Mouse (Mus musculus) forebrain, embryonic 10.5 days (tissue): ENCODE measurements at regions not wholly inside any gene's neighbourhood (a gene's known extent, or its start where the extent isn't known, plus 50 kb on each side); places are given as distances from the start of the nearest gene placed in this dataset.

ENCODE experiments used
- DNase-seq: peaks from one replicate; pipeline ENCODE4 v3.0.0-alpha.2; 2017; ENCODE audit warnings: low spot score; ENCODE audit errors: extremely low spot score
- H3K27ac ChIP-seq: fragments of 300-500 bp; sonication (generic); 2 replicates; pipeline ENCODE4 v1.5.1; 2016; ENCODE audit warnings: mild to moderate bottlenecking
- H3K27me3 ChIP-seq: fragments of 300-500 bp; sonication (generic); 2 replicates; pipeline ENCODE4 v1.6.1; 2016; ENCODE audit warnings: mild to moderate bottlenecking; ENCODE audit not compliant: poor library complexity, severe bottlenecking
- H3K36me3 ChIP-seq: fragments of 300-500 bp; sonication (generic); replicated peaks from 2 replicates; pipeline ENCODE4 v1.6.1; 2016; ENCODE audit warnings: mild to moderate bottlenecking, moderate library complexity
- H3K4me1 ChIP-seq: fragments of 300-500 bp; sonication (generic); 2 replicates; pipeline ENCODE4 v1.6.1; 2016
- H3K4me3 ChIP-seq: fragments of 300-500 bp; sonication (generic); 2 replicates; pipeline ENCODE4 v1.5.1; 2016; ENCODE audit warnings: mild to moderate bottlenecking, moderate library complexity
- H3K9me3 ChIP-seq: fragments of 300-500 bp; sonication (generic); 2 replicates; pipeline ENCODE4 v1.6.1; 2016; ENCODE audit warnings: mild to moderate bottlenecking, moderate library complexity
- WGBS: fragments of 180-500 bp; shearing (Covaris S2); methylation state at CpG from one replicate; pipeline ENCODE4 v1.1.7; 2016; 5-methylcytosine and 5-hydroxymethylcytosine counted together

DNA sequence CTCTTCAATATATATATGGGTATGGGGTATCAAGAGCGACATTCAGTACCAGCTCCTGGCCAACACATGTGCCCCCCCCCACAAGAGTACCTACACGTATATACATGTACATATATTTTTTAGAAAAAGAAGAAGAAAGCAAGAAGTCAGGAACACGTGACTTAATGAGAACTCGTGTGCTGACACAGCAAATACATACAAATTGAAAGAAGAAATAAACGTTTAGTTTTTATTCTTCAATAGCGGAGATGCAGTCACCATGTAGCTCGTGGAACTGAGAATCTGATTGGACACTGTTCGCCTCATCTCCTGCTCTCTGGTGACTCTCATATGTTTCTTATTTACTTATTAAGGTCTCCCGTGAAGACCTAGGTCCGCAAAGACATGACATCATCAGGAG lies 80.3 kb upstream of the Six2 start:
- DNase-seq: no peak
- WGBS: 85% methylated on average over 10 of the region's 10 CpGs
- H3K27ac ChIP-seq: no peak overlapping the region
- no peaks in the 10 kb centered on the region for H3K36me3 ChIP-seq
- H3K9me3 ChIP-seq: no peaks in the 10 kb centered on the region
- peaks cover 18% of the 10 kb centered on the region for H3K4me1 ChIP-seq
- peaks cover 9% of the 10 kb centered on the region; the same call in 1 of the 2 replicates for H3K27me3 ChIP-seq
- H3K4me3 ChIP-seq: no peak overlapping the region

DNA sequence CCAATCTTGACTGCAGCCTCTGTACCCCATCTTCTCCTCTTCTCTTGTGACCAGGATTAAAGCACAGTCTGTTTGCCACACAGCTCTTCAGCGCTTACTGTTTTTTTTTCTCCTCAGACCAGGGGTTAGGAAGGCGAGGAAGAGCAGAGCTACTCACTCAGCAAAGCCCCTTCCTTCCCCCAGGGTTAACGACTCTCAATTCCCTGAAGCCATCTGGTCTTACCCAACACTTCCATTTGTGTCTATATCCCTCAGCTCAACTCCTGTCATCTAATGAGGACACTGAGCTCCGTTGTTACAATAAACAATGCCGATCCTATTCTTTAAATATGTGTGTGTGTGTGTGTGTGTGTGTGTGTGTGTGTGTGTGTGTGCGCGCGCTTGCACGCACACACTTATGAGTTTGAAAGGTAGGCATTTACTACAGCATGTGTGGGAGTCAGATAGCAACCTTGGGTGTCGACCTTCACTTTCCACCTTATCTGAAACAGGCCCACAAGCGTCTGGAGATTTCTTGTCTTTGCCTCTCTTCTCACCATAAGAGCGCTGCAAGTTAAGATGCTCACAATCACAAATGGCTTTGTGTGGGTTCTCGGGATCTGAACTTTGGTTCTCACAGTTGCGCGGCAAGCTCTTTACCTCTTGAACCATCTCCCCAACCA lies 79.3 kb upstream of the Six2 start:
- WGBS: 73% methylated on average over 15 of the region's 15 CpGs
- H3K27ac ChIP-seq: peak overlapping the region; percentile 67; the same call in 1 of the 2 replicates
- no peak for DNase-seq
- peaks cover 9% of the 10 kb centered on the region; the same call in 1 of the 2 replicates for H3K27me3 ChIP-seq
- H3K4me3 ChIP-seq: no peak overlapping the region
- no peaks in the 10 kb centered on the region for H3K36me3 ChIP-seq
- peaks cover 18% of the 10 kb centered on the region for H3K4me1 ChIP-seq
- peaks cover under 1% of the 10 kb centered on the region; the same call in 1 of the 2 replicates for H3K9me3 ChIP-seq

DNA sequence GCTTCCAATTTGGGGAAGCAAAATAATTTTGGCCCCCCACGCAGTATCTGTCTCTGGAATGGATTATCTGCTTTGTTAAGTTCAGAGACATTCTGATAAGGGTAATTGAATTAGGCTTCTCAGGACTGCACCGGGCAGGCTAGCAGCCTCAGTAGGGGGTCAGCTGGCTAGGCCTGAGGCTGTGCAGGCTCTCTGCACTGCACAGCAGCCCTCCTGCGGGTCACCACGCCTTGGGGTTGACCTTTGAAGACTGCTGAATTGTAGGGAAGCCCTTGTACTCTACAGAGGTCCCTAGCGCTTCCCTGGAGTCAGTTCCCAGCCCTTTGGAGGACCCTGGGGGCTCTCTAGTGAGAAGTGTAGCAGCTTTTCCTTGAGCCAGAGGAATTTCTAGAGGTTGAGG lies 78.5 kb upstream of the Six2 start:
- peak overlapping the region; percentile 67 for H3K27ac ChIP-seq
- 6% methylated on average over 5 of the region's 5 CpGs for WGBS

DNA sequence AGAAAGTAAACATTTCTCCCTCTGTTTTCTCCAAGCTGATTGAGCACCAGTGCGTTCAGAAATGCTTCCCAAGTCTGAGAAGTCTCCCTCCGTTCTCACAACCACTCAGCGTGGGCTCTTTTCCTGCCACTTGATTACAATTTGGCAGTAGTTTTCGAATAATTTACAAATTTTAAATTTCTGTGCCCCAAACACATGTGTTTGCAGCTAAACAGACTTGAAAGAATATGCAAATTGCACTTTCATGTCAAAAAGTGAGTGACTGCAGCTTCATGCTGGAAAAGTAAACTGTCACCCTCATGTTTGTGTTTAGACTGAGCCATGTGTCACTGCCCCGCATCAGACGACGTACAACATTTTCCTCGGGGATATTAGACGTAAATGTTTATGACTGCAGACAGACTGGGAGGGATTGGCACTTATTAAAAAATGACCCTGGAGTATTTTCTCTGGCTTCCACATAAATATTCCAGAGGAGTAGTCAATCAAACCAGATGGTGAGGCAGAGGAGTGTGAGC lies 70.6 kb upstream of the Six2 start:
- H3K9me3 ChIP-seq: peaks cover 9% of the 10 kb centered on the region
- no peaks in the 10 kb centered on the region for H3K36me3 ChIP-seq
- no peaks in the 10 kb centered on the region for H3K4me1 ChIP-seq
- WGBS: 84% methylated on average over 9 of the region's 9 CpGs
- no peak overlapping the region for H3K27ac ChIP-seq
- DNase-seq: no peak
- H3K27me3 ChIP-seq: no peaks in the 10 kb centered on the region
- no peak overlapping the region for H3K4me3 ChIP-seq

More for the DNA sequence above, 78.5 kb upstream of the Six2 start:
- H3K9me3 ChIP-seq: peaks cover 9% of the 10 kb centered on the region
- no peaks in the 10 kb centered on the region for H3K36me3 ChIP-seq
- peak; percentile 34 for DNase-seq
- H3K4me1 ChIP-seq: peaks cover 18% of the 10 kb centered on the region
- H3K4me3 ChIP-seq: no peak overlapping the region
- H3K27me3 ChIP-seq: peaks cover 8% of the 10 kb centered on the region; the same call in 1 of the 2 replicates

DNA sequence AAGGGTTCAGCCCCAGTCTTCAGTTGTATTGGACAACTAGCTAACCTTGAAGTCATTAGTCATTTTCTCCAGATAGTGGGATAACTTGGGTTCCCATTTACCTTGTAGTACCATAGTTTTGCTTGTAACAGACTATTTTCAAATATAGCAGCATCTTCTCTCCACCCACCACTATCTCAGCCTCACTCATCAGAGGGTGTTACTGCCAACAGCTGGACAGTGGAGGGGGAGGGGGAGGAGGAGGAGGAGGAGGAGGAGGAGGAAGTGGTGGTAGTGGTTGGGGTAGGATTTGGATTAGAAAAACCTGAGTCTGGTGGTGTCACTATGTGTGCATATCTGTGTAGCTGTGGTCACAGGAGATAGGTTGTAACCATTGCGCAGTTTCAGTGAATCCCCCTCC lies 69.6 kb upstream of the Six2 start:
- Histone ChIP-seq H3K36me3 (no peaks in the 10 kb centered on the region), H3K4me1 (no peaks in the 10 kb centered on the region), H3K27me3 (0 out of 2 replicates have a peak, but pooled peaks cover 4% of the 10 kb centered on the region), H3K4me3 (no peak overlapping the region), H3K27ac (no peak overlapping the region), H3K9me3 (peaks cover 9% of the 10 kb centered on the region)
- WGBS: 100% methylated on average over 1 of the region's 1 CpGs
- DNase-seq: no peak

DNA sequence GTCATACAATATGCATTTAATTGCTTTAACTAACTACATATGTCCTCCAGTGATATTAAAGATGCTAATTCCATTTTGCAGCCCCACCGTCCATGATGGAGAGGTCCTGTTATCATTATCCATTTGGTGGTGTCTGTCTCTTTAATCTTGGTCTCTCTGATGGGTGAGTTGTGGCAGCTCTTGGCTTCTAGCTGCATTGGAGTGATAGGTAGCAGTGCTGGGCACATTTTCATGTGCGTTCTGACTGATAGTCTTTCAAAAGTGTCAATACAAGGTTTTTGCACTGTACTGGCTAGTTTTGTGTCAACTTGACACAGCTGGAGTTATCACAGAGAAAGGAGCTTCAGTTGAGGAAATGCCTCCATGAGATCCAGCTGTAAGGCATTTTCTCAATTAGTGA lies 67.5 kb upstream of the Six2 start:
- WGBS: 87% methylated on average over 2 of the region's 2 CpGs
- H3K4me3 ChIP-seq: no peak overlapping the region
- DNase-seq: no peak
- no peaks in the 10 kb centered on the region for H3K36me3 ChIP-seq
- no peaks in the 10 kb centered on the region for H3K9me3 ChIP-seq
- no peaks in the 10 kb centered on the region for H3K4me1 ChIP-seq
- peaks cover 13% of the 10 kb centered on the region for H3K27me3 ChIP-seq
- H3K27ac ChIP-seq: no peak overlapping the region

DNA sequence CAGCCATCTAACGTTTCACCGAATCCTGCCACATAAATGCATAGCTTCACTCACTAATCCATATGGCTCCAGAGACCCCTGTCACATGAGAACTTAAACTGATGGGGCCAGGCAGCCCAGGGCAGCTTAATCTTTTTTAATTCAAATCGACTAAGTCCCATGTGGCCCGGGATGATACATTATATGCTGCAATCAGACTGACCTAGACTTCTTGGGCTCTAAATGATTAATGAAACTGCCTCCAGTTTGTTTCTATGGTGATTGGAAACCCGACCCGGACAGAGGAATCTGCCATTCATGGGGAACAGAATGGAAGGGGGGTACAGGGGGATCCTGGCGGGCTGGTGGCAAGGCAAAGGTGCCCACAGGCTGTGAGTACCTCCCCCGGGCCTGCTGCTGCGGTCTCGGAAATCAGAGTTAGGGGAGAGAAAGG lies 60.6 kb upstream of the Six2 start:
- H3K27ac ChIP-seq: peak overlapping the region; percentile 73
- H3K27me3 ChIP-seq: peaks cover 24% of the 10 kb centered on the region
- 24% methylated on average over 10 of the region's 10 CpGs for WGBS
- H3K4me3 ChIP-seq: peak overlapping the region; percentile 24; the same call in 1 of the 2 replicates
- peak; percentile 45 for DNase-seq
- H3K36me3 ChIP-seq: no peaks in the 10 kb centered on the region
- peaks cover 26% of the 10 kb centered on the region for H3K4me1 ChIP-seq
- no peaks in the 10 kb centered on the region for H3K9me3 ChIP-seq

DNA sequence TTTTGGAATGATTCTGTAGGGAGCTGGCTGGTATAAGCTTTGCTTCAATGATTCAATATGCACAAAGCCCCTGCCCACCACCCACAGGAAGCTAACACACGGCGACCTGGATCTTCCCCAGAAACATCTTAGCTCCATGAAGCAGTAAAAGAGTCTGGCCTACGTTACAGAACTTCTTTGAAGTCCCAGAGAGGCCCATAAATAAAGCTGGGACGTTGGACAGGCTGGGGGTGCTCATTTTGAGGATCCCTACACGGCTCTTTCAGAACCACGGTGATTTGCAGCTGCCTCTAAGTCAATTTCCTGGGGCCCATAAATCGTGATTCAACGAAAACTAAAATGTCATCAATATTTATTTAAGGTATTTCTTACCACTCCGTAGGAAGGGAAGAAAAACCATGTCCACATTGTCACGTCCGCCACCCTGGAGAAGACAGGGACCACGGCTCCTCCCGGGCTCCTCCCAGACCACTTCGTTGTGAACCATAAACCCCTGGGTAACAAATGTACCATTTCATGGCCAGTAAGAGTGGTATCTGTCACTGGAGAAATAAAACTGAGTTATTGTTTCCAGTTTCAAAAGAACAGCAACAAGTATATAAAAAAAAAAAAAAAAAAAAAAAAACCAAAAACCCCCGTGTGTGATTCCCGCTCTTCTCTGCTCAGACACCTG lies 60.0 kb upstream of the Six2 start:
- no peaks in the 10 kb centered on the region for H3K9me3 ChIP-seq
- peaks cover 26% of the 10 kb centered on the region for H3K4me1 ChIP-seq
- WGBS: 83% methylated on average over 16 of the region's 16 CpGs
- no peak overlapping the region for H3K4me3 ChIP-seq
- H3K36me3 ChIP-seq: no peaks in the 10 kb centered on the region
- DNase-seq: no peak
- peak overlapping the region; percentile 22; the same call in 1 of the 2 replicates for H3K27ac ChIP-seq
- peaks cover 20% of the 10 kb centered on the region for H3K27me3 ChIP-seq
